Comparison of ENCODE assay signal across 24 mouse cellular contexts in the genomic region with DNA sequence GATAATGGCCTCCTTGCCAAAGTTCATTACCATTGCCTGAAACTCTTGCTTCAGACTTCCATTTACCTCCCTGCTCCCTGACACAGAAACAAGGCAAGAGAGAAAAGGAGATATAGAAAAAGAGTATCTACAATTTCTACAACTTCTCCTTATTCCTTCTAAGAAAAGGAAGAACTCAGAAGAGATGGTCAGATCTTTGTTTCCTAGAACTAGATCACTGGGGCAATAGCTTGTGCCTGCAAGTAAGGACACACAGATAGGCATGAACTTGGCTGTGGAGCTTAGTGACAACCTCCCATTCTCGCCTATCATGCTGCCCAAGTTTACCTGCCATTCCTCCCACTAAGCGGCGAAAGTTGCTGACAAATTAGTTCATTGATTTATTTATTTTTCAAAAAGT.
"Had no signal": no experiment of that assay in that cellular context is flagged by ENCODE, and none has a peak within 500 bp of the region (broad histone marks: within the 10 kb centered on the region; RNA-seq: fewer than 3 reads in every experiment).

No protein-coding gene starts in this region.

- DNase-seq: cerebellum, adult 9-11 months; cerebellum, postnatal 10 days; cerebellum, postnatal 14 days; cerebellum, postnatal 25 days; cerebellum, postnatal 36 days; embryo, embryonic 11 days; forebrain, postnatal 0 days; gastrocnemius, adult 2 months; gastrocnemius, postnatal 10 days; gastrocnemius, postnatal 14 days; gastrocnemius, postnatal 36 days; heart, adult 11 months; heart, adult 18-20 months; heart, adult 2 months had no signal

- H3K4me1 ChIP-seq: embryonic facial prominence, embryonic 10.5 days; embryonic facial prominence, embryonic 12.5 days; embryonic facial prominence, embryonic 13.5 days; embryonic facial prominence, embryonic 15.5 days; forebrain, embryonic 10.5 days; forebrain, embryonic 12.5 days; forebrain, embryonic 13.5 days; forebrain, embryonic 15.5 days; heart, embryonic 10.5 days had no signal

- H3K9ac ChIP-seq: embryonic facial prominence, embryonic 12.5 days; embryonic facial prominence, embryonic 13.5 days; embryonic facial prominence, embryonic 15.5 days; forebrain, embryonic 12.5 days; forebrain, embryonic 13.5 days; forebrain, embryonic 15.5 days; forebrain, postnatal 0 days had no signal

- H3K27me3 ChIP-seq: embryonic facial prominence, embryonic 12.5 days; embryonic facial prominence, embryonic 13.5 days; embryonic facial prominence, embryonic 15.5 days; forebrain, embryonic 12.5 days; forebrain, embryonic 13.5 days; forebrain, embryonic 15.5 days had no signal

- H3K27ac ChIP-seq: embryonic facial prominence, embryonic 10.5 days; embryonic facial prominence, embryonic 12.5 days; embryonic facial prominence, embryonic 13.5 days; embryonic facial prominence, embryonic 15.5 days; forebrain, embryonic 10.5 days; forebrain, embryonic 12.5 days; forebrain, embryonic 13.5 days; forebrain, embryonic 15.5 days; gastrocnemius, adult 2 months; heart, adult 2 months; heart, embryonic 10.5 days had no signal

- H3K4me3 ChIP-seq: embryonic facial prominence, embryonic 10.5 days; embryonic facial prominence, embryonic 12.5 days; embryonic facial prominence, embryonic 13.5 days; embryonic facial prominence, embryonic 15.5 days; erythroblast, embryonic 14.5 days; forebrain, embryonic 10.5 days; forebrain, embryonic 12.5 days; forebrain, embryonic 13.5 days; forebrain, embryonic 15.5 days; gastrocnemius, adult 2 months; heart, adult 2 months; heart, embryonic 10.5 days had no signal

- H3K9me3 ChIP-seq: embryonic facial prominence, embryonic 10.5 days; embryonic facial prominence, embryonic 12.5 days; embryonic facial prominence, embryonic 13.5 days; embryonic facial prominence, embryonic 15.5 days; forebrain, embryonic 10.5 days; forebrain, embryonic 12.5 days; forebrain, embryonic 13.5 days; forebrain, embryonic 15.5 days; heart, embryonic 10.5 days had no signal

- H3K36me3 ChIP-seq: embryonic facial prominence, embryonic 10.5 days; embryonic facial prominence, embryonic 12.5 days; embryonic facial prominence, embryonic 13.5 days; embryonic facial prominence, embryonic 15.5 days; forebrain, embryonic 10.5 days; forebrain, embryonic 12.5 days; forebrain, embryonic 15.5 days; heart, embryonic 10.5 days had no signal
